Mouse (Mus musculus) liver, embryonic 11.5 days (tissue): ENCODE measurements at regions not wholly inside any gene's neighbourhood (a gene's known extent, or its start where the extent isn't known, plus 50 kb on each side); places are given as distances from the start of the nearest gene placed in this dataset.

Experiments
- ATAC-seq: fragments of 200-750 bp; cut with Nextera tagmentation; replicated peaks from 2 replicates; pipeline ENCODE4 v1.8.0; 2017; ENCODE audit warnings: moderate number of reproducible peaks, mild to moderate bottlenecking, moderate TSS enrichment, moderate library complexity; ENCODE audit not compliant: low FRiP score
- DNase-seq: peaks from one replicate; pipeline ENCODE4 v3.0.0-alpha.2; 2017; ENCODE audit warnings: low spot score
- H3K27ac ChIP-seq: fragments of 300-500 bp; sonication (generic); 2 replicates; pipeline ENCODE4 v1.5.1; 2014; ENCODE audit warnings: mild to moderate bottlenecking, low read depth, low read length, control low read depth
- H3K27me3 ChIP-seq: fragments of 300-500 bp; sonication (generic); replicated peaks from 2 replicates; pipeline ENCODE4 v1.6.1; 2014; ENCODE audit warnings: low read length, mixed read lengths; ENCODE audit not compliant: control insufficient read depth, insufficient read depth
- H3K36me3 ChIP-seq: fragments of 300-500 bp; sonication (generic); 2 replicates; pipeline ENCODE4 v1.6.1; 2014; ENCODE audit warnings: mild to moderate bottlenecking, low read length, moderate library complexity, mixed read lengths; ENCODE audit not compliant: control insufficient read depth, insufficient read depth
- H3K4me1 ChIP-seq: fragments of 300-500 bp; sonication (generic); replicated peaks from 2 replicates; pipeline ENCODE4 v1.6.1; 2014; ENCODE audit warnings: low read length, mixed read lengths; ENCODE audit not compliant: control insufficient read depth, insufficient read depth
- H3K4me2 ChIP-seq: fragments of 300-500 bp; sonication (generic); 2 replicates; pipeline ENCODE4 v1.6.1; 2014; ENCODE audit warnings: mild to moderate bottlenecking, control low read depth, moderate library complexity
- H3K4me3 ChIP-seq: fragments of 300-500 bp; sonication (generic); 2 replicates; pipeline ENCODE4 v1.5.1; 2014; ENCODE audit warnings: low read depth, low read length, control low read depth
- H3K9ac ChIP-seq: fragments of 300-500 bp; sonication (generic); 2 replicates; pipeline ENCODE4 v1.6.1; 2014; ENCODE audit warnings: low read depth, low read length, control low read depth
- H3K9me3 ChIP-seq: fragments of 300-500 bp; sonication (generic); 2 replicates; pipeline ENCODE4 v1.6.1; 2016; ENCODE audit warnings: low read length, inconsistent platforms, mixed read lengths; ENCODE audit not compliant: control insufficient read depth
- WGBS: fragments of 180-500 bp; shearing (Covaris S2); extraction: QIAGEN DNeasy Blood & Tissue Kit; methylation state at CpG from one replicate; pipeline ENCODE4 v1.1.7; 2014; 5-methylcytosine and 5-hydroxymethylcytosine counted together

DNA sequence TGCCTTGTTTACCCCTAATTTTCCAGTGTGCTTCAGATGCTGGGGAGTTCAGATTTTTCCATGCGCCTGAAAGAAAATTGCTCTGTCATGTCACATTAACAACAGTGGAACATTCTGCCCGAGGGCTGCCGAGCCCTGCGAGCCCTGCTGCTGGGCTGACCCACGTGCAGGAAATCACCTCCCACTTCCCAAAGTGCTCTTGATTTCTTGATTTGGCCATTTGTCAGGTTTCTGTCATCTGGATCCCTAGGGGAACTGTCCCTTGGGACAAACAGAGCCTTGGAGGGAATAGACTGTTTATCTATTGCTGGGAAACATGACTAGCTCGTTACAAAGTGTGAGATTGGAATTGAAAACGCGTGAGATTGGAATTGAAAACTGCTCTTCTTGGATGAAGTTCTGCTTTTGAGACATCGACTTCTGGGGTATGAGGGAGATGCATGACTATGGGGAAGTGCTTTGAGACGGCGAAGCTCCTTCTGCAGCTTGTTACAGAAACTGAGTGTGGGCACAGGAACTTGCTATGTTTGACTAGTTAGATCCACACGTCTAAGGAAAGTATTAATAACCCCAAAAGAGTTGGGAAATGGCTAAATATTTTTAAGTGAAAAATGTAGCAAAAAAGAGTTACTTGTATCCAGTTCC lies 277.0 kb downstream of the Glrx3 start:
- no peak overlapping the region for H3K4me2 ChIP-seq
- WGBS, result 39% methylated on average over 12 of the region's 12 CpGs
- no peaks in the 10 kb centered on the region for H3K36me3 ChIP-seq
- no peak overlapping the region for H3K9ac ChIP-seq
- DNase-seq (no peak), ATAC-seq (no peak)
- H3K4me1 ChIP-seq, result no peaks in the 10 kb centered on the region
- H3K27me3 ChIP-seq, result no peaks in the 10 kb centered on the region
- H3K9me3 ChIP-seq, result no peaks in the 10 kb centered on the region
- no peak overlapping the region for H3K27ac ChIP-seq
- H3K4me3 ChIP-seq, result no peak overlapping the region

DNA sequence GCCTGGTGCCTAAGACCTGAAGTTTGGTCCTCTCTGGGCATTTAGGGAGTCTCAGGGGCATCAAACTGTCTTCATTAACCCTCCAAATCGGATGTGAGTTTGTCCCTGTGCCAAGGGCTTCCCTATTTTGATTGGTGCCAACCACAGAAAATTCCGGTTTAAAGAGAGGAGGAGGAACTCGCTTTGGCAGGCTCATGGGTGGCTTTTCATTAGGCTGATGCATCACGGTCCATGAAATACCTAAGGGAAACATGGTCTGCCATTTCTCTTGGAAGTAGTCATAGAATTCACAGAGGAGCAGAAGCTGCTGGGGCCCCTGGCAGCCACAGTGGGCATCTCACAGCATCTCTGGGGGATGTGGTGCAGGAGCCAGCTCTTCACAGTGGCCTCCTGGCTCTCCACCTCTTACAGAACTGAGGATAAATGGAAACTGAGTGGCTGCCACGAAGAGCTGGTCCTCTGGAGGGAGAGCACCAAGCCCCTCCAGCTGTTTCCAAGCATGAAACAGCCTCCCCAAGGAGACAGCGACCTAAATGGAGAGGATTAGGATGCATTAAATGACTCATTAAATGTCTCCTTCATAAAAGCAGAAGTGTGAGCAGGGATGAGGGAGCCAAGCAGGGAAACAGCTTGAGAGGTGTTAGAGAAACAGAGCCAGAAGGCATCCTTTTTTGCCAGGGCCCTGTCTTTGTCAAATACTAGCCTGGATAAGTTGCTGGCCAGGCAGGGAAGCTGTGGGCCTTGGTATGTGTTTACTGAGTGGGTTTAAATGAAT lies 277.9 kb downstream of the Glrx3 start:
- Histone ChIP-seq H3K9ac (no peak overlapping the region), H3K36me3 (no peaks in the 10 kb centered on the region), H3K4me2 (no peak overlapping the region), H3K4me3 (no peak overlapping the region), H3K27me3 (no peaks in the 10 kb centered on the region), H3K27ac (no peak overlapping the region), H3K9me3 (no peaks in the 10 kb centered on the region), H3K4me1 (no peaks in the 10 kb centered on the region)
- no peak for DNase-seq
- no peak for ATAC-seq
- 59% methylated on average over 6 of the region's 6 CpGs for WGBS

DNA sequence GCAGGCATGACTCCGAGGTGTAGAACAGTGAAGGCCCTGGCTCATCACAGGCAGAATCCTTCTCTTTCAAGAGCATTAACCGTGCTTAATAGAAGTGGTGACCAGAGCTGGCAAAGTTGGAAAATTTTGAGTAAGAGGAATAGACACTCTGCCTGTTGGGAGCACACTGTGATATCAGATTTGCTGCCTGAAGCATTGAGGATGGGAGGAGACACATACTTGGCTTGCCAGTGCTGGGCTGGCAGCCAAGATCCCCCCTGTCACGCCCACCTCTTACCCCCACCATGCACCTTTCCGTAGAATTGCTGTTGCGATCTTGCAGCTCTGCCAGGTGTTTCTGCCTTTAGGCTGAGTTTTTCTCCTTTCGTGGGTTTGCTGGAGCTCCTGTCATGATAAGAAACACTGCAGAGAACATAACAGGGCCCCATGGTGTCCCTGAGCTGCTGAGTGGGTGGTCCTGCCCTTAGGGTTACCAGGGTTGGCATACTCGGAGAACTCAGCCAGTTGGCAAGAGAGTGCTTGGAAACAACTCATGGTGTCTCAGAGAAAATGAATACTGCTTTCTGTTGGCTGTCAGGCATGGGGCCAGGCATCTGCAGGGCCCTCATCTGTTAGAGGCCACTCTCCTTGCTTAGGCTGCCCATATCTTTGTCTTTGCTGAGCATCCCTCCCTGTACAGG lies 286.1 kb downstream of the Glrx3 start:
- DNase-seq (no peak), ATAC-seq (no peak)
- Histone ChIP-seq H3K4me1 (no peaks in the 10 kb centered on the region), H3K4me2 (no peak overlapping the region), H3K9ac (no peak overlapping the region), H3K27ac (no peak overlapping the region), H3K9me3 (no peaks in the 10 kb centered on the region), H3K4me3 (no peak overlapping the region), H3K27me3 (no peaks in the 10 kb centered on the region), H3K36me3 (no peaks in the 10 kb centered on the region)
- 67% methylated on average over 7 of the region's 7 CpGs for WGBS

DNA sequence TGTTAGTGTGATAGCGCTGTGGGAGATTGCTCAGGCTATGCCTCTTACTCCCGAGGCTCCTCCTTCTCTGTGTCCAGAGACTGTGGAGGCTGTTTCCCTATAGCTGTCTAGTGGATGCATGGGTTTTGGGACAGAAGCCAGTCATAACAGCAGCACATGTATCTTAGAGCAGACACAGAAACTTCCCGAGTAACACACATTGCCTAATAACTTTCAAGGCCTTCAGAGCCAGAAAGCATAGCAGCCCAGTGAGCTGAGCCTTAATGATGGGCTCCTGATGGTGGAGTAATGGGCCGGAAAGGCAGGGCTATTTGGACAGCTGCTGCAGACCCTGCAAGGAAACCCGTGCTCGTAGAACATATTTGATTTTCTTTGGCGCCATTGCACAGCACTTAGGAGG lies 288.6 kb downstream of the Glrx3 start:
- H3K4me1 ChIP-seq, result no peaks in the 10 kb centered on the region
- H3K27ac ChIP-seq, result no peak overlapping the region
- H3K4me2 ChIP-seq, result no peak overlapping the region
- H3K9ac ChIP-seq, result no peak overlapping the region
- DNase-seq, result no peak
- H3K4me3 ChIP-seq, result no peak overlapping the region
- no peaks in the 10 kb centered on the region for H3K9me3 ChIP-seq
- WGBS, result 80% methylated on average over 7 of the region's 7 CpGs
- no peak for ATAC-seq
- H3K36me3 ChIP-seq, result no peaks in the 10 kb centered on the region
- no peaks in the 10 kb centered on the region for H3K27me3 ChIP-seq

DNA sequence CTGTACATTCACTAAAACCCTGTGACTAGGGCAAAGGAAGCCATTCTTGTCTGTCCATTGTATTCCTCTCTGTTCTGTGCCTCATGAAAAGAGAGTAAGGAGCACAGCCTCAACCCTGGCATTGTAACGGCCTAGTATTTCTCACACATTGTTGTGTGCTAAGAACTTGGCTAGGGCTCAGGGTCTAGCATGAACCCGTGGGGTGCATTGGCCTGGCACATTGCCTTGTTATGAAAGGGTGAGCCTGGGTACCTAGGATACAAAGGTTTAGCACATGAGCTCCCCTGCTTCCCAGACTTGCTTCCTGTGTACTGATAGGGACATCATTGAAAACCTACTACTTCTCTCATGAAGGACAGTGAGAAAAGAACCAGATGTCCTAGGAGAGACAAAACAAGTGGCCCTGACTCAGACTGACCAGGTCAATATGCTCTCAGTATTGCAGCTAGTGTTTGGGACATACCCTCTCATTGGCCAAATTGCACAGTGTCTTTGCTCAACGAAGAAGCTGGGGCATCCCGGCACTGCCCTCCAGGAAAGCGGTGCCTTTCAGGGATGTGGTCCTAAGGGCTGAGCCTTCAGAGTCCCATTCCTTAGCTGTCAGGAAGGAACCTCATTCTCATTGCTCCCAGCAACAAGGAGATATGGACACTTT lies 298.6 kb downstream of the Glrx3 start:
- Histone ChIP-seq H3K4me1 (no peaks in the 10 kb centered on the region), H3K9ac (no peak overlapping the region), H3K27me3 (no peaks in the 10 kb centered on the region), H3K9me3 (no peaks in the 10 kb centered on the region), H3K27ac (no peak overlapping the region), H3K4me2 (no peak overlapping the region), H3K4me3 (no peak overlapping the region), H3K36me3 (no peaks in the 10 kb centered on the region)
- DNase-seq (no peak), ATAC-seq (no peak)
- WGBS, result 83% methylated on average over 5 of the region's 5 CpGs

DNA sequence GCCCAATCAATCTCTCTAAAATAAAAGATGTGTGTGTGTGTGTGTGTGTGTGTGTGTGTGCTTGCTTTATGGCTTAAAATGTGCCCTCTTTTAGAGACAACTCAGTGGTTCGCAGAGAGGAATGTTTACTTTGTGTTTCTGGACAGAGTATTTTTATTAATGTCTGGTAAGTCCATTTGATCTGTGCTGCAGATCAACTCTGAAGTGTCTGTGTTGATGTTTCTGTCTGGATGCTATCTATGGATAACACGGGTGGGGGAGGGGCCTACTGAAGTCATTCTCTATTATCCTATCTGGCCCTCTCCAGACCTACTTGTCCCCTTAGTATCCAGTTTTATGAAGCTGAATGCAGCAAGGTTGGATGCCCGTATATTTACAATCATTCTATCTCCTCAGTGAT lies 304.3 kb downstream of the Glrx3 start:
- Histone ChIP-seq H3K27me3 (no peaks in the 10 kb centered on the region), H3K4me2 (no peak overlapping the region), H3K27ac (no peak overlapping the region), H3K9me3 (no peaks in the 10 kb centered on the region), H3K36me3 (no peaks in the 10 kb centered on the region), H3K9ac (no peak overlapping the region), H3K4me1 (no peaks in the 10 kb centered on the region), H3K4me3 (no peak overlapping the region)
- 68% methylated on average over 3 of the region's 3 CpGs for WGBS
- ATAC-seq (no peak), DNase-seq (no peak)

DNA sequence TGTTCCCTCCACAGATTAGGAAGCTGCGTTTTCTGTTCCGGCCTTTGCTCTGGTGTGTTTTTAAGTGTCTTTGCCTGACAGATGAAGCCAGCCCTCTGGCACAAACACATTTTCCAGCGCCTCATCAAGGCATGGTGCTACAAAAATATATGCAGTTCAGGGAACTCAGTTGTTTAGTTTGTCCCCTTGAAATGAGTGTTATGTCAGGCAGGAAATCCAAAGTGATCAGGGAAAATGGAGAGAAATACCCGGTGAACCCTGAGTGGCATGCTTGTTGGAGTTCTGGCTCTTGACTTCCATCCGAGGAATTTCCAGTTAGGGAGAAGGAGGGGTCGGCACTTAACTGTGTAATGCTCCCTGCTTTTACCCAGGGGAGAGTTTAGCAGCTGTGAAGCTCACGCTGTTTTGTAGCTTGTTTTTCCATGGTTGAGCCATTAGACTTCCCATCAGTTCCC lies 304.9 kb downstream of the Glrx3 start:
- H3K36me3 ChIP-seq, result no peaks in the 10 kb centered on the region
- no peak for ATAC-seq
- 50% methylated on average over 7 of the region's 7 CpGs for WGBS

DNA sequence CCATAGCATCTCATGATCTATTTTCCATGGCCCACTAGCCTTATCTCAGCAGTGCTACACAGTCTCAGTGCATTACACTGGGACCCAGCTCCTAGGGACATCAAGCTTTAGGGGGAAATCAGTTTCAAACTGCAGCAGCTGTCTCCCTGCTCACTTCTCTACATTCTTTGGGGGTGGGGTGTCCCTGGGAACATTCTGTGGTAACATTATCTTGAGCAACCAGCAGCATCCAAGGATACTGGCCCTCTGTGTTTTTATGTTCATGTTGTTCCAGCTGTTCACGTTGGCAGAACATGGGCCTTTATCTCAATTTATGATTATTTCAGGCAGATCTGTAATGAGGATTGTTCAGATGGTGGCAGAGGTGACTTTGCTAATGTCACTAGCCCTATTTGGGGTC lies 308.2 kb downstream of the Glrx3 start:
- Histone ChIP-seq H3K9ac (no peak overlapping the region), H3K9me3 (no peaks in the 10 kb centered on the region), H3K27me3 (no peaks in the 10 kb centered on the region), H3K4me1 (no peaks in the 10 kb centered on the region), H3K27ac (no peak overlapping the region), H3K36me3 (no peaks in the 10 kb centered on the region), H3K4me2 (no peak overlapping the region), H3K4me3 (no peak overlapping the region)
- ATAC-seq, result no peak
- WGBS, result 59% methylated on average over 1 of the region's 1 CpGs
- DNase-seq, result no peak

More for the DNA sequence above, 304.9 kb downstream of the Glrx3 start:
- Histone ChIP-seq H3K4me2 (no peak overlapping the region), H3K9ac (no peak overlapping the region), H3K27me3 (no peaks in the 10 kb centered on the region), H3K4me3 (no peak overlapping the region), H3K9me3 (no peaks in the 10 kb centered on the region), H3K27ac (no peak overlapping the region), H3K4me1 (no peaks in the 10 kb centered on the region)
- DNase-seq, result no peak
